Mouse (Mus musculus) forebrain, postnatal 0 days (tissue): ENCODE measurements at regions not wholly inside any gene's neighbourhood (a gene's known extent, or its start where the extent isn't known, plus 50 kb on each side); places are given as distances from the start of the nearest gene placed in this dataset.
A peak's percentile ranks its signal among the peaks of the same experiment; 100 is the strongest.
"Not testable (repeated sequence)": the region's sequence is repeated elsewhere in the genome, so short reads cannot be mapped to it uniquely, and the experiment has no call there.

Experiments used
- ATAC-seq: fragments of 200-750 bp; cut with Nextera tagmentation; 2 replicates; pipeline ENCODE4 v1.8.0; 2017; ENCODE audit warnings: mild to moderate bottlenecking, moderate library complexity
- DNase-seq: peaks from one replicate; pipeline ENCODE4 v3.0.0-alpha.2; 2015
- H3K27ac ChIP-seq: fragments of 300-500 bp; sonication (generic); 2 replicates; pipeline ENCODE4 v1.5.1; 2014; ENCODE audit warnings: low read depth, mild to moderate bottlenecking, antibody characterized with exemption, low read length, moderate library complexity, mixed read lengths
- H3K27me3 ChIP-seq: fragments of 300-500 bp; sonication (generic); 2 replicates; pipeline ENCODE4 v1.6.1; 2014; ENCODE audit warnings: mild to moderate bottlenecking, low read length, mixed read lengths; ENCODE audit not compliant: insufficient read depth
- H3K36me3 ChIP-seq: fragments of 300-500 bp; sonication (generic); 2 replicates; pipeline ENCODE4 v1.6.1; 2014; ENCODE audit warnings: mild to moderate bottlenecking, moderate library complexity; ENCODE audit not compliant: insufficient read depth
- H3K4me1 ChIP-seq: fragments of 300-500 bp; sonication (generic); 2 replicates; pipeline ENCODE4 v1.6.1; 2014; ENCODE audit warnings: antibody characterized with exemption; ENCODE audit not compliant: insufficient read depth
- H3K4me2 ChIP-seq: fragments of 300-500 bp; sonication (generic); 2 replicates; pipeline ENCODE4 v1.6.1; 2014; ENCODE audit warnings: low read depth, mild to moderate bottlenecking, moderate library complexity
- H3K4me3 ChIP-seq: fragments of 300-500 bp; sonication (generic); 2 replicates; pipeline ENCODE4 v1.5.1; 2014; ENCODE audit warnings: low read depth, low read length, mixed read lengths
- H3K9ac ChIP-seq: fragments of 300-500 bp; sonication (generic); 2 replicates; pipeline ENCODE4 v1.6.1; 2014; ENCODE audit warnings: mild to moderate bottlenecking
- H3K9me3 ChIP-seq: fragments of 300-500 bp; sonication (generic); 2 replicates; pipeline ENCODE4 v1.6.1; 2016; ENCODE audit warnings: low read length
- CTCF ChIP-seq: sonication (generic); IDR thresholded peaks from 2 replicates; pipeline ENCODE4 v1.5.1; 2016; ENCODE audit warnings: antibody characterized with exemption, control low read depth, low read depth
- WGBS: fragments of 180-500 bp; shearing (Covaris S2); extraction: QIAGEN DNeasy Blood & Tissue Kit; methylation state at CpG from one replicate; pipeline ENCODE4 v1.1.7; 2014; 5-methylcytosine and 5-hydroxymethylcytosine counted together

GRCm38 (mm10) chr3:22551516-22551915 lies 475.1 kb downstream of the Tbl1xr1 start:
- H3K4me1 ChIP-seq = no peaks in the 10 kb centered on the region

GRCm38 (mm10) chr3:22559556-22559955 lies 483.1 kb downstream of the Tbl1xr1 start:
- H3K9ac ChIP-seq = no peak overlapping the region
- no peaks in the 10 kb centered on the region for H3K4me1 ChIP-seq
- H3K9me3 ChIP-seq = no peaks in the 10 kb centered on the region
- no peaks in the 10 kb centered on the region for H3K27me3 ChIP-seq
- ATAC-seq = no peak
- no peaks in the 10 kb centered on the region for H3K36me3 ChIP-seq
- no peak overlapping the region for H3K27ac ChIP-seq
- no peak overlapping the region for H3K4me3 ChIP-seq
- WGBS = 60% methylated on average over 6 of the region's 6 CpGs
- no peak overlapping the region for H3K4me2 ChIP-seq
- no peak for TF ChIP-seq CTCF
- DNase-seq = no peak

More at GRCm38 (mm10) chr3:22551516-22551915, 475.1 kb downstream of the Tbl1xr1 start:
- DNase-seq (peak; percentile 73), ATAC-seq (peak; percentile 87)
- H3K36me3 ChIP-seq = no peaks in the 10 kb centered on the region
- no peaks in the 10 kb centered on the region for H3K9me3 ChIP-seq
- no peak for TF ChIP-seq CTCF
- H3K4me3 ChIP-seq = no peak overlapping the region
- no peak overlapping the region for H3K27ac ChIP-seq
- no peak overlapping the region for H3K9ac ChIP-seq
- no peak overlapping the region for H3K4me2 ChIP-seq
- H3K27me3 ChIP-seq = no peaks in the 10 kb centered on the region
- 58% methylated on average over 5 of the region's 5 CpGs for WGBS

GRCm38 (mm10) chr3:22560476-22561170 lies 484.2 kb downstream of the Tbl1xr1 start:
- H3K4me1 ChIP-seq, H3K27me3 ChIP-seq, ATAC-seq, H3K9ac ChIP-seq, DNase-seq, H3K4me2 ChIP-seq, H3K4me3 ChIP-seq, H3K36me3 ChIP-seq, H3K27ac ChIP-seq, H3K9me3 ChIP-seq: not testable (repeated sequence)
- WGBS = 90% methylated on average over 4 of the region's 4 CpGs
